Mouse (Mus musculus): ENCODE data around the gene Neurog3.

Gene Neurog3

GRCm38 (mm10) chr10:62132691-62133281 lies at the start of gene Neurog3:
Gene Neurog3 (plus strand): TSS chr10:62133090.
- DNase-seq (ENCODE audit: low spot score in 2 of 2) = peak in 1 of 2 experiments; percentile 18

- DNase-seq (ENCODE audit: low spot score in 2 of 2) = no peak
Observed at GRCm38 (mm10) chr10:62086044-62086443, 46.8 kb upstream of the Neurog3 start.

- DNase-seq (ENCODE audit: low spot score in 2 of 2) = no peak
Observed at GRCm38 (mm10) chr10:62086826-62087225, 46.1 kb upstream of the Neurog3 start.

GRCm38 (mm10) chr10:62088411-62088810 lies 44.5 kb upstream of the Neurog3 start:
- no peak for DNase-seq (ENCODE audit: low spot score in 2 of 2)

- no peak for DNase-seq (ENCODE audit: low spot score in 2 of 2)
Observed at GRCm38 (mm10) chr10:62089071-62089470, 43.8 kb upstream of the Neurog3 start.

- no peak for DNase-seq (ENCODE audit: low spot score in 2 of 2)
Observed at GRCm38 (mm10) chr10:62089486-62089885, 43.4 kb upstream of the Neurog3 start.

- no peak for DNase-seq (ENCODE audit: low spot score in 2 of 2)
Observed at GRCm38 (mm10) chr10:62093903-62094302, 39.0 kb upstream of the Neurog3 start.

- DNase-seq (ENCODE audit: low spot score in 2 of 2) = no peak
Observed at GRCm38 (mm10) chr10:62094401-62094800, 38.5 kb upstream of the Neurog3 start.

- DNase-seq (ENCODE audit: low spot score in 2 of 2) = no peak
Observed at GRCm38 (mm10) chr10:62099749-62100403, 33.0 kb upstream of the Neurog3 start.

- peak in 1 of 2 experiments; percentile 57 for DNase-seq (ENCODE audit: low spot score in 2 of 2)
Observed at GRCm38 (mm10) chr10:62101504-62102439, 31.1 kb upstream of the Neurog3 start.

GRCm38 (mm10) chr10:62104835-62105576 lies 27.9 kb upstream of the Neurog3 start:
- peak; percentile 17 to 56 for DNase-seq (ENCODE audit: low spot score in 2 of 2)

- DNase-seq (ENCODE audit: low spot score in 2 of 2) = no peak
Observed at GRCm38 (mm10) chr10:62107048-62107447, 25.8 kb upstream of the Neurog3 start.

- peak; percentile 38 to 65 for DNase-seq (ENCODE audit: low spot score in 2 of 2)
Observed at GRCm38 (mm10) chr10:62110504-62111206, 22.2 kb upstream of the Neurog3 start.

- no peak for DNase-seq (ENCODE audit: low spot score in 2 of 2)
Observed at GRCm38 (mm10) chr10:62111207-62111576, 21.7 kb upstream of the Neurog3 start.

- no peak for DNase-seq (ENCODE audit: low spot score in 2 of 2)
Observed at GRCm38 (mm10) chr10:62113865-62114647, 18.8 kb upstream of the Neurog3 start.

- DNase-seq (ENCODE audit: low spot score in 2 of 2) = no peak
Observed at GRCm38 (mm10) chr10:62127137-62127536, 5.8 kb upstream of the Neurog3 start.

GRCm38 (mm10) chr10:62127711-62128231 lies 5.1 kb upstream of the Neurog3 start:
- no peak for DNase-seq (ENCODE audit: low spot score in 2 of 2)

- DNase-seq (ENCODE audit: low spot score in 2 of 2) = no peak
Observed at GRCm38 (mm10) chr10:62128316-62128951, 4.5 kb upstream of the Neurog3 start.

- DNase-seq (ENCODE audit: low spot score in 2 of 2) = no peak
Observed at GRCm38 (mm10) chr10:62135696-62136470, 3.0 kb downstream of the Neurog3 start.
